Mouse (Mus musculus) bone marrow macrophage, adult 2 months (primary cell): ENCODE data around the gene Trpm8.

Experiments used
- CTCF ChIP-seq: IDR thresholded peaks from 2 replicates; pipeline ENCODE4 v1.5.1; 2012; ENCODE audit warnings: low read depth, mild to moderate bottlenecking, low read length, moderate library complexity
- POLR2A ChIP-seq: IDR thresholded peaks from 2 replicates; pipeline ENCODE4 v1.6.1; 2012; ENCODE audit warnings: mild to moderate bottlenecking, low read depth, low read length, borderline replicate concordance

GRCm38 (mm10) chr1:88391632-88392031, 114.2 kb downstream of the Trpm8 start:
- TF ChIP-seq CTCF (no peak), POLR2A (no peak)
